Mouse (Mus musculus) kidney, adult 11 months (tissue): ENCODE data around the gene Nat8f2.
"Not testable (repeated sequence)": the region's sequence is repeated elsewhere in the genome, so short reads cannot be mapped to it uniquely, and the experiment has no call there.

Experiments used
- DNase-seq: peaks from one replicate; pipeline ENCODE4 v3.0.0; 2022

The Nat8f2 gene

GRCm38 (mm10) chr6:85863136-85863535, 5.8 kb downstream of the Nat8f2 start:
- DNase-seq: no peak

DNA sequence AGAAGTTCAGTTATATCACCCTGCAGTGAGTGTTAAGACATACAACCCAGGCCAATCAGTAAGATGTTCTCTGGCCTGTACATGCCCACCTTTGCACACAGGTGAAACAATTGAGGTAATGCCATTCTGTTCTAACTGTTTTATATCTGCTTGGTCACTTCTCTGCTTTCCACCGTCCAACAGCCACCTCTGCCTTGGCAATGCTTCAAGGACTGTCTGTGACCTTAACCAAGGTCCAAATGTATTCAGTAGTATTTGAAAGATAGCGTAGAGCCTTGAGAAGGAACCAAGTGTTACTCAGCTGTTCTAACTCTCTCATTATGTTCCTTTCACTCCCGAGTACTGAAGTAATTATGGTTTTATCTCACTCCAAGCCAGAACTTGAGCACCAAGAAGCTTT, 6.4 kb downstream of the Nat8f2 start:
- DNase-seq: peak; percentile 36

GRCm38 (mm10) chr6:85861247-85861646, 7.7 kb downstream of the Nat8f2 start:
- DNase-seq: no peak

DNA sequence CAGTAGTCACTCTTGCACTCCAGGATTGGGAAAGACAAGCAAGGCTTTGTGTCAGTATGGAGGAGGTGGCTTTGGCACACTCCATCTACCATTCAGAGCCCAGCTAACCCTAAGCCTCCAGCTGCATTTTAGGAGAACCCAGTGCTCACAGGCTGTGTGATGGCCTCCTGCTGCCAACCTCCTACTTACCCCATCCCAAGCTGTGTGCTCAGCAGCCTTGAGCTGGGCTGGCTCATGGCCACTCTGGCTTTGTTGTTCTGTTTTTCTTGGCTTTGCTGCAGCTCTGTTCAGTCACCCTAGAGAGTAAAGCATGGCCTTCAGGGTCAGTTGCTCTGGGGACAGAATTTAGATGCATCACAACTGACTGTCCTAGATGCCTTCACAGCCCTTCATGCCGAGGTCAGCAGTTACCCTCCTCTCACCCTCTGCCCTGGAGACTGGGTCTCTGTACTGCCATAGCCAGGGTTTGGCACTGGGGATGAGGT, 12.7 kb downstream of the Nat8f2 start:
- peak; percentile 87 for DNase-seq

GRCm38 (mm10) chr6:85853481-85853880, 15.5 kb downstream of the Nat8f2 start:
- DNase-seq: peak; percentile 72

DNA sequence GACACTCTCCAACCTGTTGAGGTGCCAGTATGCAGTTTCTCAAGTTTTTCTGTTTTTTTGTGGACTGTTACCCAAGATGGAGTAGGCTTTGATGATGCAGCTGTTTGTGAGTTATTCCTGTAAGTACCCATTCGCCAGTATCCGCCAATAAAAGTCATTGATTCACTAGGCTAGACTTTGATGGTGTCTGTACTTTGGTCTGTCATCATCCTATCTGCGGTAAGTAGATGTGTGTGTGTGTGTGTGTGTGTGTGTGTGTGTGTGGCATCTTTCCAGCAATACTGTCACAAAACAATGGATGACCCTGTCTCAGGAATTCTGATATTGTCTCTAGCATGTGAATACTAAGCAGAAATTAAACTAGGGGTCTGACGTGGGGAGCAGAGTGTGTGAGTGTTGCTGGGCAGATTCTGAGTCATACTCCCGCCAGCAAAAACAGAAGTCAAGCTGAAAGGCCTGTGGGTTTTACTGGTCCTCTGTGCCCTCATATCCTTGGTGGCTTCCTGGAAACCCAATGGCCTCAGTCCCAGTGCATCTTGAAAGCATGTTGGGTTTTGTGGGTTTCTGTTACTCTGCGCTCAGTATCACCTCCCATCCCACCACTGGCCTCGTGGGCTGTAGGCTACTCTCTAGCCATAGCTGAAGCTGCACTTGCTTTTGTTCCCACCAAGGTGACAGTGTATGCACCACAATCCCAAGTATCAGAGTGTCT, 17.7 kb downstream of the Nat8f2 start:
- no peak for DNase-seq

- no peak for DNase-seq
These were observed 19.7 kb downstream of the Nat8f2 start for GRCm38 (mm10) chr6:85849240-85849639.

DNA sequence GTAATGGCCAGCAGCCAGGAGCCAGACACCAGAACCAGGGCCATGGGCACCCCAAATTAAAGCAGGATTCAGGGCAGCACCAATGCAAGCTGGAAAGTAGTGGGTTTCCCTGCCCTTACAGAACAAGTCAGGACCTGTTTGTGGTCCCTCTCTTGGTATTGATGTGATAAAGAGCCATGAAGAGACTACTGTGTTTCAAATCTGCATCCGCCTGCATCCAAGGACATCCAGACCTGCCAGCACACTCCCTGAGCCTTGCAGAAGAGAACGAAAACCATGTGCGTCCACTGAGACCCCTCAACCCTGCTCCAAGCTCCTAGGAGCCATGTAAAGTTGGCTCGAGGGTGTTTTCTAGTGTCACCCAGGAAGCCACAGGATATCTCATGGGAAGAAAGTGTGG, 20.8 kb downstream of the Nat8f2 start:
- DNase-seq: no peak

DNA sequence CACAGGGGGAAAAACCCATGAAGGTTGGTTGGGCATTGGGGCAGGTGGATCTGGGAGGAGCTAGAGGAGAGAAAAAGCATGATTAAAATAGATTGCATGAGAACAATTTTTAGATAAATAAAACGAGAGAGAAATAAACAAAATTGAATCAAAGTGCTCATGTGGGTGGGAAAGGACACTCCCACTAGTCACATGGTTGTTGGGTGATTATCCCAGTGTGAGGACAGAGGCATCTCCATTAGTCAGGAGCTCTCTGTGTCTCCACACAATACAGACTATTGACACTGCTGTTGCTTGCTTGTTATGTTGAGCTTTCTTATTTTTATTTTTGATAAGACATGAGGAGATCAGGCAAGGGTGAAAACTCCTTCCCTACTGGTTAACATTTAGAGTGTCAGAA, 22.0 kb downstream of the Nat8f2 start:
- no peak for DNase-seq

GRCm38 (mm10) chr6:85843677-85844458, 25.1 kb downstream of the Nat8f2 start:
- not testable (repeated sequence) for DNase-seq

- DNase-seq: no peak
These were observed 29.0 kb downstream of the Nat8f2 start for GRCm38 (mm10) chr6:85839982-85840381.

DNA sequence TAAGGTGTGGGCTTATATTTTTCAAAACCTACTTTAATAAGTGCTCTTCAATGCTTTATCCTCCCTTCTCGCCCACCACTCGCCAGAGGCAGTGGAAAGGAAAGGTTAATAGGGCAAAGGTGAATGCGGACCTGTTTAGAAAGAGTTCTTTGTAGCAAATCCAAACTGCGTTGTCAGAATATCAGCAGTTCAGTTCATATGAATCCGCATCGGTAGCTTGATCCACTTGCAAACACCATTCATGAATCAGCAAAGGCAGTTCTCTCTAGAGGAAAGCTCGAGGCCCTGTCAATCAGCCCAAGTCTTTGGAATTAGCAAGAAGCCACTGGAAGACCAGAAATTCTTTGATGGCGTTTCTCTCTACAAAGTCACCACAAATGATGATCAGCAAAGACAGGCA, 30.3 kb downstream of the Nat8f2 start:
- DNase-seq: no peak

DNA sequence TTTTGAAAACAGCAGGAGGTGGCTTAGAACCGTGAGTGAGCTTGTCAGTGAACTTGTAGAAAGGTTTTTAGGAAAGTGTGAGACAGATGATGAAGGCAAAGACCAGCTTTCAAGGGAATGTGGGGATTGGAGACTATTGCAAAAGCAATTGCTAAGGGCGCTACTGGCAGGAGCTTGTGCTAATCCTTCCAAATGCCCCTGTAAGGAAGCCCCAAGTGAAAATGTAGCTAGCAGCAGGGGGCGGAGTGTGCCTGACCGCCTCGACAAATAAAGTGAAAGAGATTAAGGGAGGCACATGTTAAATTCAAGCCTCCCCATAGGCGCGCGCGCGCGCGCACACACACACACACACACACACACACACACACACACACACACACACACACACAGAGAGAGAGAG, 31.7 kb downstream of the Nat8f2 start:
- DNase-seq: peak; percentile 45

DNA sequence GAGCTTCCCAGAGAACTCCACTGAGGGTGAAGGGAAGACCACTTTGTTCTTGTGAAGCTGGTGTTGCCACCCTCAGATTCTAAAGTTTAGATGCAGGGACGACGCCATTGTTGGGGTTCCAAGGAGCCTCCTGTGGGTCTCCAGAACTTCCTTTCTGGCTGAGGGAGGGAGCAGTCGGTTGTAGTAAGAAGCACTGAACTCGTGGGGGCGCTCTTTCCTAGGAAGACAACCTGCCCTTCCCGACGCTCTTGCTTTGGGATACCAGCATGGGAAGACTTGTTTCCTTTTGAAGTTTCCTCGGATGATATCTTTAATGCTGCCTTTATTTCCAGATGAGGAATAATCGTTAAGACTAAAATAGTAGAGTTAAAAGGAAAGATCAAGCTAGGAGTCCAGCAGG, 32.1 kb downstream of the Nat8f2 start:
- DNase-seq: peak; percentile 61

DNA sequence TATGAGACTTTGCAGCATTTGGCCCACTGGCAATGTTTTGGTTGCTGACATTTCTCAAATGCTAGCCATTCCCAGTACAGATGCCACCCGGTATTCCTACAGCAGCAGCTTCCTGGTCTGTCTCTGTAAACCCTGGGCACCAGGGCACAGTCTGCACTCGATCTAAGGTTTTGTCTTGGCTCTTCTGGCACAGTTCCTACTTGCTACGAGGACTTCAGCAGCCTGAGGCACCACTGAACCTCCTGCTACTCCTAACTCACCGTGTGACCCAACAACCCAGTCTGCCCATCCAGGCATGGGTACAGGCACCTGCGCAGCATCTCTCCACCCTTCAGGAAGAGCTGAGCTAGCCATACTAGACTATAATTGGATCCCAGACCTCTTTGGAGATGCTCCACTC, 32.9 kb downstream of the Nat8f2 start:
- peak; percentile 38 for DNase-seq

- DNase-seq: peak; percentile 79
These were observed 33.9 kb downstream of the Nat8f2 start for GRCm38 (mm10) chr6:85835104-85835503.

DNA sequence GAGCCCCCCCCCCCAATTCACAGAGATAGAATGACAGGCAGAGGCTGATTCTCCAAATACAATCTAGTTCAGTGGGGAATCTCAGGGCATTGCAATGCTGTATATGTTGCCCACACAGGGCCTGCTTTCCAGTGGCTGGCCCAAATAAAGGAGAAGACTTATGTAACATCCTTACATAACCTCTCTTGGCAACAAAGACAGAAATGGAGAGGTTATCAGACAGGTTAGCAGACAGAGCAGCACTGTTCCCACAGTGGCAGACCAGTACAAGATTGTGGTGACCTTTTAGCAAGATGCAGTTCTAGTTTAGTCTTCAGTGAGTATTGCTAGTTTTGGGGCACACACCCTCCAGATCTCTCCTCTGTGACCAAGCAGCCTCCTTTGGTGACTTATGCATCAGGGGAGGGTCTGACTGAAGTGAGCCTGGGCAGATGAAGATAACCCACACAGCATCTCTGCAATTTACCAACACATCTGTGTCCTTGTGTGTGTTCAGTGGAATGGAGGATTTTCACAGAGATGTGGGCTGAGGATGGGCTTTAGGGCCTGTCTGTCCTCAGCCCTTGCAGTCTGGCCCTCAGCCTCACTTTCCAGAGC, 34.4 kb downstream of the Nat8f2 start:
- not testable (repeated sequence) for DNase-seq

DNA sequence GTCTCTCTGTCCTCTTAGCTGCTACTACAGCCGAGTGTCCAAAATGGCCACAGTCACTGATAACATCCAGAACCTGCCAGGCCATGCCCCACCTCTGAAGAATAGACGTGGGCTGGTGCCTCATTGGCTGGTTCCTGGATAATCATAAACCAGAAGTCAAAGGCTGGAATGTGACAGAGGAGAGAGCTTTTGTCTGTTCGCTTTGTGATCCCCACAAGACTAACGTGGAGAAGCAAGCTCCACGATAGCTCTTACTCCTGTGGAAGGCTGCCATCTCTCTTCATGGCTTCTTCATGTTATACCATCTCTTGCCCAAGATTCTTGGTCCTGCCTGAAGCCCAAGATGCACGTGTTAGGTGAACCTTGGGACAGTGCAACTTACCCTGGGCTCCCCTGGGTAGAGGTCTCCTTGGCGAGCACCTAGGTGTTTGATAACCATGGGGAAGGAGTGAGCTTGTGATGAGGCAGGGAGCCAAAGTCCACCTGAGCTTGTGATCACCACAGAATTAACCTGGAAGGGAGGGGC, 37.1 kb downstream of the Nat8f2 start, which contains the start of gene Nat8:
Gene Nat8 (minus strand): TSS at position 287 of the 526 bp plus-strand sequence.
- DNase-seq: peak; percentile 76

DNA sequence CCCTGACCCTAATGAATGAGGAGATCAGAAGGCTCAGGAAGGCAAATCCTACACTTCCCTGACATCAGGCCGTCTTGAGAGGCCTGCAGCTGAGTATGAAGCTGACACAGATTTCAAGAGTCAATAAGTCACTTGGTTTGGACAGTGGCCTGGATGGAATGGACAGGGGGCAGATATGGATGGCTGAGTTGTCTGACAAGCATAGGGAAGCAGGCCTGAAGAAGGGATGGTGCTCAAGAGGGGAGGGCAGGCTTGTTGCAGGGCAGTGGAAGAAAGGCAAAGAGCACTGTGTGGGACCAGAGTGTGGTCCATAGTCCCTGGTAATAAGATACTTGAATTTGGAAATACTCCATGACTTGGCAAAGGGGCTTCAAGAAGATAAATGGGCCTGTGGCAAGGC, 39.5 kb downstream of the Nat8f2 start:
- DNase-seq: peak; percentile 61

GRCm38 (mm10) chr6:85825886-85826285, 43.1 kb downstream of the Nat8f2 start:
- DNase-seq: no peak

DNA sequence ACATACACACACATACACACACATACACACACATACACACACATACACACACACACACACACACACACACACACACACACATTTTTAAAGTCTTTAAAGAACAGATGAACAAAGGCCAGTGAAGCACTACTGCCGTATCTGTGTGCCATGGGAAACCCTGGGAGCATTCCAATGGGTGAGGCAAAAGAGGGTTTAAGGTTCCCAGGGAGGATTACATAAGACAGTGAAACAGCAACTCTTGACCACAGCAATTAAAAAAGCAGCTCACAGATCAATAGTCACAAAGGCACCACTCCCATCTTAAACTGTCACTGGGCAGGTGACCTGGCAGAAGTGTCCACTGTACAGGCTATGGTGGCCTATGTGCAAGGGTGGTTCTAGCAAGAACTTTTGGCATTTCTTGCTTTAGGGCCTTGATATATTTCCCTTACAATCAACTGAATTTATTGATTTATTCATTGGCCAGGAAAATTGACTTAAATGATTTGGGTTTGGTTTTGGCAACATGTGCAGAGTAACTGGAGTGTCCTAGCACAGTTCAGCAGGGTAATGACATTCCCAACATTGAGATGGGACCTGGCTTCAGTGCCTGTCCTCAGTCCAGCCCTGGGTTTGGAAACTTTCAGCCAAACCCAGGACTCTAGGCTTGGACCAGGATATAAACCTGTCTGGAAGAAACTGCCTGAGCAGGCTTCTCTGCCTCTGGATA, 45.4 kb downstream of the Nat8f2 start:
- no peak for DNase-seq

DNA sequence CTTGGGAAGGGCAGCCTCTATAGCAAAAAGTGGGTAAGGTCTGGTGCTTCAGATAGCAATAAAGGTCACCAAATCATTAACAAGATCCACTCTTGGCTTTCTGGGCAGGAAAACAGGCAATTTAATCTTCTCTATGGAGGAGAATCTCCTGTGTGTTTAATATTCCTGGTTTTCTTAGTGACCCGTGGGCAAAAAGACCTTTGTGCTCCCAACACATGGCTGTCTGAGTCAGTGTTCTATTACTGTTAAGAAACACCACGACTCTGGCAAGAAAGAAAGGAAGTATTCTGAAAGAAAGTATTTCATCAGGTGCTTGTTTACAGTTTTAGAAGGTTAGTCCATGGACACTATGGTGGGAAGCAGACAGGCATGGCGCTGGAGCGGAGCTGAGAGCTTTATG, 46.7 kb downstream of the Nat8f2 start:
- DNase-seq: no peak

GRCm38 (mm10) chr6:85820837-85821236, 48.1 kb downstream of the Nat8f2 start, which contains the start of the genes Nat8f6 and Nat8f5:
Gene Nat8f6 (minus strand): TSS chr6:85820954.
Gene Nat8f5 (minus strand): TSS chr6:85820972.
- no peak for DNase-seq
